Mouse (Mus musculus) liver, adult 2 months (tissue): ENCODE results near the gene Fam102b.

ENCODE experiments used
- CTCF ChIP-seq: fragments of 200-500 bp; IDR thresholded peaks from 2 replicates; pipeline ENCODE4 v1.5.1; 2011; ENCODE audit warnings: low read depth, low read length, control low read depth
- POLR2A ChIP-seq: fragments of 200-500 bp; IDR thresholded peaks from 2 replicates; pipeline ENCODE4 v1.6.1; 2011; ENCODE audit warnings: low read length, control low read depth; ENCODE audit not compliant: insufficient read depth; ENCODE audit errors: extremely low read depth

DNA sequence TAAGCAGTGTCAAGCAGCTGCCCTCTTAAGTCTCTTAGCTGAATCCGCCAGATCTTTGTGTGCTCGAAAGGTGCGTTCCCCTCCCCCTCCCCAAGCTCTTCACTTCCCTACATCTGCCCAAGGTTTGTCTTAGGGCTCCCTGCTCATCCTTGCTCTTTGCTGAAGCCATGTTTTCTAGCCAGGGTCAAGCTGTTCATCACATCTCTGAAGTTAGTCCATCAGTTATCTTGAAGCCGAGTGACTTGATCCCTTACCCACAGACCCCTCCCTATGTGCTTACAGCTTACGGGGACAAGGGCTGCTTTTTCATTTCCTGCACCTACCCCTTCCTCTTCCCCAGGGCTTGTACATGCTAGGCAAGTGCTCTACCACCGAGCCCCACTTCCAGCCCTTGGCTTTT is 65.8 kb downstream of the Fam102b start:
- TF ChIP-seq CTCF (no peak), POLR2A (no peak)
